ENCODE assay signal across 9 mouse cellular contexts in the genomic region with DNA sequence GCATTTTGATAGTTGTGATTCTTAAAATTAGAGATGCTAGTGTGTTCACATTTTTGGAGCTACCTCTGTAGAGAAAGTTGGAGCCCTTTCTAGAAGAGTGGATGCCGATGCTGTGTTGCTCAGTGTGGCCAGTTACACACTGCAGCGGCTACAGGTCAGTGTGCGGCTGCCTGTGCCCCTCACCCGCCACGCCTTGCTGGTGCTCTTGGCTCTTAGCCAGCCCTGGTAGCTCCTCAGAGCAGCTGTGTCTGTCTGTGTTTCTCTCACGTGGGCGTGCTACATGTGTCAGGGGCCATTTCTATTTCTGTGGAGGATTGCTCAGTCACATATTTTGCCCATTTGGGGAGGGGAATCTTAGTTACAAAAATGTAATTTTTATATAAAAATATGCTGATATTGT. TPM values are rescaled to one million over a fixed set of nuclear protein-coding genes. Genes with fewer than 3 reads are reported as not detected.
DNase-seq lines count a peak whose midpoint lies in the region; ATAC-seq and TF ChIP-seq lines count a peak whose summit lies in the region.
"Had no signal": no experiment of that assay in that cellular context is flagged by ENCODE, and none has a peak within 500 bp of the region (broad histone marks: within the 10 kb centered on the region; RNA-seq: fewer than 3 reads in every experiment).

No protein-coding gene starts in this region.

- TF ChIP-seq CTCF in intestine, postnatal 0 days (IDR thresholded peaks at IDR 0.05; ENCODE audit: low read depth) = no peak
- TF ChIP-seq CTCF in hindbrain, postnatal 0 days (IDR thresholded peaks at IDR 0.05; ENCODE audit: low read depth) = no peak

- no peak overlapping the region for H3K27ac ChIP-seq in intestine, embryonic 15.5 days
- no peak overlapping the region for H3K27ac ChIP-seq in intestine, postnatal 0 days (ENCODE audit: low read depth, low read length)
- no peak overlapping the region for H3K27ac ChIP-seq in hindbrain, postnatal 0 days

- H3K4me3 ChIP-seq in intestine, embryonic 15.5 days (replicated peaks) = no peak overlapping the region
- no peak overlapping the region for H3K4me3 ChIP-seq in intestine, postnatal 0 days (ENCODE audit: low read depth, low read length)
- no peak overlapping the region for H3K4me3 ChIP-seq in hindbrain, postnatal 0 days (ENCODE audit: low read length)
- H3K4me3 ChIP-seq: erythroblast, embryonic 14.5 days had no signal

- peak; percentile 60 for DNase-seq in testis, postnatal 10 days (ENCODE audit: low spot score)
- DNase-seq in testis, postnatal 14 days (ENCODE audit: low spot score) = no peak
- peak; percentile 67 for DNase-seq in hindbrain, postnatal 0 days (ENCODE audit: low spot score)
- DNase-seq in splenic B cell, adult 2 months (ENCODE audit: low read depth, low spot score) = peak; percentile 30
- no peak for DNase-seq in T-cell, adult 2 months (ENCODE audit: low spot score)
- DNase-seq in cerebellum, adult 8-10 months = no peak

- peak; percentile 80 for ATAC-seq in intestine, embryonic 15.5 days
- no peak for ATAC-seq in intestine, postnatal 0 days
- peak; percentile 50; the same call in 1 of the 2 replicates for ATAC-seq in hindbrain, postnatal 0 days

- H3K4me2 ChIP-seq in intestine, embryonic 15.5 days (replicated peaks) = no peak overlapping the region
- H3K4me2 ChIP-seq in intestine, postnatal 0 days (replicated peaks; ENCODE audit: low read depth) = no peak overlapping the region
- no peak overlapping the region for H3K4me2 ChIP-seq in hindbrain, postnatal 0 days (ENCODE audit: low read depth, low read length)

- H3K9me3 ChIP-seq in intestine, embryonic 15.5 days = no peaks in the 10 kb centered on the region
- no peaks in the 10 kb centered on the region for H3K9me3 ChIP-seq in intestine, postnatal 0 days (ENCODE audit: control insufficient read depth)
- no peaks in the 10 kb centered on the region for H3K9me3 ChIP-seq in hindbrain, postnatal 0 days (ENCODE audit: low read length)

- H3K36me3 ChIP-seq in intestine, embryonic 15.5 days = 0 out of 2 replicates have a peak, but pooled peaks cover 10% of the 10 kb centered on the region
- H3K36me3 ChIP-seq in intestine, postnatal 0 days (ENCODE audit: control insufficient read depth, insufficient read depth) = peaks cover 5% of the 10 kb centered on the region; the same call in 1 of the 2 replicates
- peaks cover 5% of the 10 kb centered on the region; the same call in 1 of the 2 replicates for H3K36me3 ChIP-seq in hindbrain, postnatal 0 days (ENCODE audit: insufficient read depth, low read length)
- 0 out of 2 replicates have a peak, but pooled peaks cover 5% of the 10 kb centered on the region for H3K36me3 ChIP-seq in splenic B cell, adult 2 months (ENCODE audit: control insufficient read depth, insufficient read depth, low read length, poor library complexity, severe bottlenecking)

- 37% methylated on average over 7 of the region's 7 CpGs for WGBS in intestine, embryonic 15.5 days
- 28% methylated on average over 7 of the region's 7 CpGs for WGBS in intestine, postnatal 0 days
- 33% methylated on average over 7 of the region's 7 CpGs for WGBS in hindbrain, postnatal 0 days

- no peaks in the 10 kb centered on the region for H3K27me3 ChIP-seq in intestine, embryonic 15.5 days (replicated peaks)
- H3K27me3 ChIP-seq in intestine, postnatal 0 days (replicated peaks; ENCODE audit: control insufficient read depth, insufficient read depth, low read length) = no peaks in the 10 kb centered on the region
- H3K27me3 ChIP-seq in hindbrain, postnatal 0 days (ENCODE audit: insufficient read depth, low read length) = no peaks in the 10 kb centered on the region
- no peaks in the 10 kb centered on the region for H3K27me3 ChIP-seq in splenic B cell, adult 2 months (ENCODE audit: control insufficient read depth, insufficient read depth, low read length, poor library complexity, severe bottlenecking)

- 0 out of 2 replicates have a peak, but pooled peaks cover 3% of the 10 kb centered on the region for H3K4me1 ChIP-seq in intestine, embryonic 15.5 days (replicated peaks)
- H3K4me1 ChIP-seq in intestine, postnatal 0 days (replicated peaks; ENCODE audit: control insufficient read depth, insufficient read depth, low read length) = no peaks in the 10 kb centered on the region
- no peaks in the 10 kb centered on the region for H3K4me1 ChIP-seq in hindbrain, postnatal 0 days (ENCODE audit: insufficient read depth, low read length)

- no peak overlapping the region for H3K9ac ChIP-seq in intestine, embryonic 15.5 days
- no peak overlapping the region for H3K9ac ChIP-seq in intestine, postnatal 0 days (ENCODE audit: low read depth, low read length)
- no peak overlapping the region for H3K9ac ChIP-seq in hindbrain, postnatal 0 days (replicated peaks; ENCODE audit: low read length)

RNA-seq across cellular contexts. Expression of a gene that starts 20.5 kb away (rescaled TPM):
- polyA plus RNA-seq in intestine, embryonic 15.5 days (2015; fragmentation: Nextera tagmentation; extraction: Ambion mirVana) = 0.25 and 0.40 TPM in 2 replicates
- polyA plus RNA-seq in intestine, postnatal 0 days (2015; fragmentation: Nextera tagmentation; extraction: Ambion mirVana) = 0.22 and 0.35 TPM in 2 replicates
- total RNA-seq in hindbrain, postnatal 0 days (2014; rRNA removed) = 1.4 and 3.7 TPM in 2 replicates
- polyA plus RNA-seq in hindbrain, postnatal 0 days (2015; fragmentation: Nextera tagmentation; extraction: Ambion mirVana) = 1.8 TPM in 2 replicates
- polyA plus RNA-seq: erythroblast, embryonic 14.5 days had no signal

RNA-seq across cellular contexts. Expression of a gene that starts 54.9 kb away (rescaled TPM):
- polyA plus RNA-seq in intestine, embryonic 15.5 days (2015; fragmentation: Nextera tagmentation; extraction: Ambion mirVana) = 40.9 and 47.8 TPM in 2 replicates
- 24.6 and 27.1 TPM in 2 replicates for polyA plus RNA-seq in intestine, postnatal 0 days (2015; fragmentation: Nextera tagmentation; extraction: Ambion mirVana)
- 10.8 and 11.8 TPM in 2 replicates for total RNA-seq in hindbrain, postnatal 0 days (2014; rRNA removed)
- 24.5 and 24.8 TPM in 2 replicates for polyA plus RNA-seq in hindbrain, postnatal 0 days (2015; fragmentation: Nextera tagmentation; extraction: Ambion mirVana)

RNA-seq across cellular contexts. Expression of a gene that starts 55.1 kb away (rescaled TPM):
- 19.5 and 25.0 TPM in 2 replicates for polyA plus RNA-seq in intestine, embryonic 15.5 days (2015; fragmentation: Nextera tagmentation; extraction: Ambion mirVana)
- polyA plus RNA-seq in intestine, postnatal 0 days (2015; fragmentation: Nextera tagmentation; extraction: Ambion mirVana) = 5.8 and 8.1 TPM in 2 replicates
- 6.1 and 6.9 TPM in 2 replicates for total RNA-seq in hindbrain, postnatal 0 days (2014; rRNA removed)
- polyA plus RNA-seq in hindbrain, postnatal 0 days (2015; fragmentation: Nextera tagmentation; extraction: Ambion mirVana) = 8.9 and 9.6 TPM in 2 replicates

Comparison
In these comparisons a context has a peak if more than half of its experiments do, and no peak if none do; other contexts are left out.
1. DNase-seq: peak in testis, postnatal 10 days (single experiment), hindbrain, postnatal 0 days (single experiment) and splenic B cell, adult 2 months (single experiment); none in testis, postnatal 14 days (single experiment), T-cell, adult 2 months (single experiment) and cerebellum, adult 8-10 months (single experiment).